Mouse (Mus musculus) cortical plate, adult 2 months (tissue): ENCODE measurements around the gene Olfr1313.

Source experiments
- CTCF ChIP-seq: fragments of 200-500 bp; IDR thresholded peaks from 2 replicates; pipeline ENCODE4 v1.5.1; 2011; ENCODE audit warnings: mild to moderate bottlenecking, control low read depth, low read length; ENCODE audit not compliant: insufficient read depth; ENCODE audit errors: extremely low read depth
- POLR2A ChIP-seq: fragments of 200-500 bp; IDR thresholded peaks from 2 replicates; pipeline ENCODE4 v1.6.1; 2011; ENCODE audit warnings: mild to moderate bottlenecking, low read length, control low read depth; ENCODE audit not compliant: insufficient read depth; ENCODE audit errors: extremely low read depth

GRCm38 (mm10) chr2:112115340-112115739, 37.7 kb upstream of the Olfr1313 start, which contains the start of gene Olfr1315-ps1:
- TF ChIP-seq POLR2A (no peak), CTCF (no peak)
